Mouse (Mus musculus) CH12.LX (cell line): Measurements from ENCODE around the gene Man1a. TPM values are rescaled to one million over a fixed set of nuclear protein-coding genes. Genes with fewer than 3 reads are reported as not detected.

ENCODE experiments used
- DNase-seq: peaks from one replicate; pipeline ENCODE4 v3.0.0-alpha.2; 2013; ENCODE audit errors: extremely low read depth
- H3K27ac ChIP-seq: 2 replicates; pipeline ENCODE4 v1.5.1; 2012; ENCODE audit warnings: low read depth, mild to moderate bottlenecking, control low read depth, moderate library complexity; ENCODE audit not compliant: insufficient read depth
- H3K27me3 ChIP-seq: replicated peaks from 2 replicates; pipeline ENCODE3; 2012; ENCODE audit warnings: inconsistent platforms
- H3K36me3 ChIP-seq, 2 experiments: replicated peaks in 1 of 2; 2 replicates each; pipeline versions ENCODE3 to v1.6.1; 2012; ENCODE audit warnings: inconsistent platforms in 1 of 2, low read length in 1 of 2, mild to moderate bottlenecking in 1 of 2, mixed read lengths in 1 of 2, moderate library complexity in 1 of 2; ENCODE audit not compliant: control insufficient read depth in 1 of 2, insufficient read depth in 1 of 2
- H3K4me1 ChIP-seq, 2 experiments: 2 replicates each; pipeline ENCODE4 v1.6.1; 2012; ENCODE audit warnings: inconsistent platforms in 1 of 2, moderate library complexity in 1 of 2; ENCODE audit not compliant: insufficient read depth in 2 of 2, control insufficient read depth in 1 of 2
- H3K4me2 ChIP-seq: 2 replicates; pipeline ENCODE4 v1.6.1; 2012; ENCODE audit warnings: low read depth, mild to moderate bottlenecking, control low read depth; ENCODE audit not compliant: poor library complexity, insufficient read depth, severe bottlenecking
- H3K4me3 ChIP-seq, 3 experiments: fragments of 150-350 bp in 1 of 3; sonication (generic) in 1 of 3; replicated peaks in 1 of 3; 2 replicates each; pipeline versions ENCODE3 to v1.5.1; 2011 to 2012; ENCODE audit warnings: low read depth in 2 of 3, low read length in 2 of 3, mild to moderate bottlenecking in 2 of 3, moderate library complexity in 2 of 3, control low read depth in 1 of 3, improper control_type of control experiment in 1 of 3, inconsistent platforms in 1 of 3, mixed read lengths in 1 of 3; ENCODE audit not compliant: poor library complexity in 1 of 3
- H3K79me2 ChIP-seq: replicated peaks from 2 replicates; pipeline ENCODE4 v1.6.1; 2012; ENCODE audit warnings: mild to moderate bottlenecking, moderate library complexity; ENCODE audit not compliant: control insufficient read depth, poor library complexity, insufficient read depth, severe bottlenecking; ENCODE audit errors: extremely low read depth
- H3K9ac ChIP-seq: 2 replicates; pipeline ENCODE4 v1.6.1; 2012; ENCODE audit warnings: low read depth, mild to moderate bottlenecking, control low read depth, moderate library complexity; ENCODE audit not compliant: insufficient read depth
- H3K9me3 ChIP-seq: replicated peaks from 2 replicates; pipeline ENCODE3; 2012; ENCODE audit warnings: low read length, inconsistent platforms, mixed read lengths
- CHD1 ChIP-seq: IDR thresholded peaks from 2 replicates; pipeline ENCODE4 v1.6.1; 2012; ENCODE audit warnings: low read depth, low read length, improper control_type of control experiment, inconsistent platforms
- CTCF ChIP-seq, 2 experiments: IDR thresholded peaks in 1 of 2; conservative IDR thresholded peaks in 1 of 2; 2 replicates each; pipeline ENCODE4 v1.5.1; 2011 to 2012; ENCODE audit warnings: low read depth in 2 of 2, low read length in 2 of 2, improper control_type of control experiment in 1 of 2, inconsistent platforms in 1 of 2, mild to moderate bottlenecking in 1 of 2, moderate library complexity in 1 of 2
- EP300 ChIP-seq: IDR thresholded peaks from 2 replicates; pipeline ENCODE4 v1.6.1; 2011; ENCODE audit warnings: low read length, improper control_type of control experiment
- ETS1 ChIP-seq: conservative IDR thresholded peaks from 2 replicates; pipeline ENCODE4 v1.6.1; 2012; ENCODE audit warnings: low read depth, mild to moderate bottlenecking, inconsistent platforms, low read length, improper control_type of control experiment, moderate library complexity
- JUND ChIP-seq: conservative IDR thresholded peaks from 2 replicates; pipeline ENCODE4 v1.6.1; 2011; ENCODE audit warnings: low read depth, low read length, improper control_type of control experiment
- KAT2A ChIP-seq: IDR thresholded peaks from 2 replicates; pipeline ENCODE4 v1.6.1; 2012; ENCODE audit warnings: low read length, improper control_type of control experiment, inconsistent platforms; ENCODE audit not compliant: insufficient replicate concordance
- MAX ChIP-seq: IDR thresholded peaks from 2 replicates; pipeline ENCODE4 v1.6.1; 2011; ENCODE audit warnings: low read length, improper control_type of control experiment
- MEF2A ChIP-seq: IDR thresholded peaks from 2 replicates; pipeline ENCODE4 v1.6.1; 2014; ENCODE audit warnings: low read depth, mild to moderate bottlenecking, inconsistent platforms, low read length, improper control_type of control experiment, borderline replicate concordance
- MXI1 ChIP-seq: IDR thresholded peaks from 2 replicates; pipeline ENCODE4 v1.6.1; 2011; ENCODE audit warnings: mild to moderate bottlenecking, low read depth, low read length, improper control_type of control experiment
- NELFE ChIP-seq: IDR thresholded peaks from 2 replicates; pipeline ENCODE4 v1.6.1; 2011; ENCODE audit warnings: low read depth, low read length, improper control_type of control experiment
- NRF1 ChIP-seq: IDR thresholded peaks from 2 replicates; pipeline ENCODE4 v1.6.1; 2014; ENCODE audit warnings: low read depth, mild to moderate bottlenecking, inconsistent platforms, low read length, improper control_type of control experiment, moderate library complexity
- PAX5 ChIP-seq: IDR thresholded peaks from 2 replicates; pipeline ENCODE4 v1.6.1; 2012; ENCODE audit warnings: low read length, inconsistent platforms, mixed read lengths
- POLR2A ChIP-seq: IDR thresholded peaks from 2 replicates; pipeline ENCODE4 v1.6.1; 2011; ENCODE audit warnings: low read depth, mild to moderate bottlenecking, improper control_type of control experiment, low read length
- POLR2AphosphoS2 ChIP-seq: IDR thresholded peaks from 2 replicates; pipeline ENCODE4 v1.6.1; 2011; ENCODE audit warnings: low read depth, low read length, improper control_type of control experiment
- RCOR1 ChIP-seq: conservative IDR thresholded peaks from 2 replicates; pipeline ENCODE4 v1.6.1; 2012; ENCODE audit warnings: low read depth, mild to moderate bottlenecking, inconsistent platforms, low read length, improper control_type of control experiment
- SIN3A ChIP-seq: IDR thresholded peaks from 2 replicates; pipeline ENCODE4 v1.6.1; 2012; ENCODE audit warnings: low read length, improper control_type of control experiment, inconsistent platforms
- SMC3 ChIP-seq: IDR thresholded peaks from 2 replicates; pipeline ENCODE4 v1.6.1; 2011; ENCODE audit warnings: low read depth, low read length, improper control_type of control experiment
- TBP ChIP-seq: conservative IDR thresholded peaks from 2 replicates; pipeline ENCODE4 v1.6.1; 2011; ENCODE audit warnings: low read depth, low read length, improper control_type of control experiment
- TCF12 ChIP-seq: IDR thresholded peaks from 2 replicates; pipeline ENCODE4 v1.6.1; 2014; ENCODE audit warnings: low read depth, mild to moderate bottlenecking, inconsistent platforms, low read length, improper control_type of control experiment
- USF1 ChIP-seq: IDR thresholded peaks from 2 replicates; pipeline ENCODE4 v1.6.1; 2014; ENCODE audit warnings: low read depth, mild to moderate bottlenecking, inconsistent platforms, low read length, improper control_type of control experiment
- ZKSCAN1 ChIP-seq: IDR thresholded peaks from 2 replicates; pipeline ENCODE4 v1.6.1; 2012; ENCODE audit warnings: low read depth, inconsistent platforms, low read length, improper control_type of control experiment, borderline replicate concordance
- ZMIZ1 ChIP-seq: IDR thresholded peaks from 2 replicates; pipeline ENCODE4 v1.6.1; 2012; ENCODE audit warnings: low read depth, mild to moderate bottlenecking, inconsistent platforms, low read length, improper control_type of control experiment
- dilution Hi-C: fragments of 300-500 bp; cut with MboI; formaldehyde crosslinking; loops from 2 replicates; pipeline ENCODE4 v1.14.3; 2020; ENCODE audit warnings: low sequenced_read_pairs; ENCODE audit not compliant: extremely low pct_unique_long_range_greater_than_20kb, extremely low pct_ligation_motif_present
- in situ Hi-C: fragments of 300-500 bp; cut with MboI; formaldehyde crosslinking; loops from 3 replicates; pipeline ENCODE4 v1.14.3; 2019; ENCODE audit warnings: low sequenced_read_pairs, low pct_ligation_motif_present, low pct_unique_long_range_greater_than_20kb, mixed read lengths
- polyA plus RNA-seq: library from polyadenylated mRNA; unstranded; fragments of >175 nt; gene quantifications from 2 replicates; pipeline ENCODE4 v1.2.1, GENCODE M21; 2012; ENCODE audit warnings: low read depth; ENCODE audit not compliant: insufficient read length
- total RNA-seq, 2 experiments: library from RNA; depleted of rRNA; stranded (reverse); fragments of 300-350 nt in 1 of 2; fragments of >200 nt in 1 of 2; gene quantifications; 2 replicates each; pipeline ENCODE4 v1.2.3; 2012 to 2014

Gene Man1a
- total and polyA plus RNA-seq, 3 experiments: 104 to 211 (median 191) TPM

- Histone ChIP-seq H3K27ac (no peak overlapping the region), H3K4me2 (no peak overlapping the region), H3K9ac (no peak overlapping the region), H3K4me3 (no peak overlapping the region), H3K79me2 (no peaks in the 10 kb centered on the region), H3K4me1 (peaks cover 6 to 26% of the 10 kb centered on the region in 2 experiments; a peak in 3 of 4 replicates), H3K27me3 (no peaks in the 10 kb centered on the region), H3K36me3 (peaks cover 60 to 82% of the 10 kb centered on the region in 2 experiments), H3K9me3 (no peaks in the 10 kb centered on the region)
- DNase-seq: no peak
- dilution Hi-C loops: no loop called here
- TF ChIP-seq RCOR1 (no peak), CTCF (conservative IDR thresholded peaks at IDR 0.05 in 1 of 2, IDR thresholded peaks at IDR 0.05 in 1 of 2; ENCODE audit: low read depth in 2 of 2, low read length in 2 of 2) (no peak), POLR2AphosphoS2 (no peak), ZMIZ1 (no peak), CHD1 (no peak), MAX (no peak), JUND (no peak), ZKSCAN1 (no peak), MEF2A (no peak), MXI1 (no peak), USF1 (no peak), ETS1 (no peak), PAX5 (no peak), TCF12 (no peak), NELFE (no peak), POLR2A (no peak)
- in situ Hi-C loops: no loop called here
These were observed 158.9 kb downstream of the Man1a start for GRCm38 (mm10) chr10:53917517-53917916.

GRCm38 (mm10) chr10:53915719-53916118, 160.7 kb downstream of the Man1a start:
- Histone ChIP-seq H3K4me1 (peaks cover 9 to 40% of the 10 kb centered on the region in 2 experiments; a peak in 3 of 4 replicates), H3K27me3 (no peaks in the 10 kb centered on the region), H3K36me3 (peaks cover 71 to 84% of the 10 kb centered on the region in 2 experiments), H3K9me3 (no peaks in the 10 kb centered on the region), H3K4me2 (no peak overlapping the region), H3K27ac (no peak overlapping the region), H3K9ac (no peak overlapping the region), H3K4me3 (no peak overlapping the region), H3K79me2 (no peaks in the 10 kb centered on the region)
- dilution Hi-C loops: no loop called here
- no peak for TF ChIP-seq MEF2A
- no peak for TF ChIP-seq POLR2AphosphoS2
- TF ChIP-seq ETS1: no peak
- TF ChIP-seq CTCF (conservative IDR thresholded peaks at IDR 0.05 in 1 of 2, IDR thresholded peaks at IDR 0.05 in 1 of 2; ENCODE audit: low read depth in 2 of 2, low read length in 2 of 2): no peak
- TF ChIP-seq EP300: no peak
- TF ChIP-seq JUND: no peak
- TF ChIP-seq SIN3A: no peak
- no peak for TF ChIP-seq TBP
- no peak for TF ChIP-seq KAT2A
- no peak for TF ChIP-seq NRF1
- TF ChIP-seq SMC3: no peak
- in situ Hi-C loops: no loop called here
- no peak for DNase-seq
